11 mouse cellular contexts compared by ENCODE assay signal in genomic region chr11:70079928-70080327, GRCm38 (mm10). TPM values are rescaled to one million over a fixed set of nuclear protein-coding genes. Genes with fewer than 3 reads are reported as not detected.
DNase-seq lines count a peak whose midpoint lies in the region; ATAC-seq lines count a peak whose summit lies in the region.
"Had no signal": no experiment of that assay in that cellular context is flagged by ENCODE, and none has a peak within 500 bp of the region (broad histone marks: within the 10 kb centered on the region; RNA-seq: fewer than 3 reads in every experiment).

No protein-coding gene starts in this region.

- DNase-seq in heart, adult 11 months: peak; percentile 95
- DNase-seq in heart, postnatal 25 days (ENCODE audit: low spot score): no peak
- DNase-seq in B cell, adult 2 months: peak; percentile 40 to 45
- DNase-seq in adrenal gland, adult 18-20 months (ENCODE audit: low spot score in 2 of 2): no peak
- no peak for DNase-seq in right cerebral cortex, postnatal 4 days
- DNase-seq: adrenal gland, postnatal 10 days had no signal

- intact Hi-C loops in heart, postnatal 25 days (cut with DNase I): no loop called here

- peak; percentile 61 for ATAC-seq in inflammation-experienced regulatory T-cells, adult 6 months
- peak; percentile 54 for ATAC-seq in megakaryocyte progenitor cell, adult 5-6 weeks (replicated peaks; ENCODE audit: poor library complexity)
- ATAC-seq in erythroid progenitor cell, adult 5-6 weeks (replicated peaks; ENCODE audit: low FRiP score, poor library complexity, severe bottlenecking): no peak
- ATAC-seq: midbrain, embryonic 13.5 days had no signal

RNA-seq across cellular contexts. Expression of gene Asgr2, which starts 12.5 kb away (rescaled TPM):
- not detected for total RNA-seq in heart, postnatal 25 days (2021)
- not detected for polyA plus RNA-seq in inflammation-experienced regulatory T-cells, adult 6 months (2017; shearing (Covaris generic))
- not detected in 2 replicates for total RNA-seq in megakaryocyte progenitor cell, adult 5-6 weeks (2015)
- total RNA-seq in megakaryocyte progenitor cell, adult 5-6 weeks (2017): 0.62 TPM in 1 of 2 replicates, not detected in the other
- not detected in 2 replicates for total RNA-seq in erythroid progenitor cell, adult 5-6 weeks (2015; ENCODE audit: low replicate concordance)
- not detected in 2 replicates for total RNA-seq in erythroid progenitor cell, adult 5-6 weeks (2017; ENCODE audit: low replicate concordance)
- 1 to 10 TPM in 1 of 2 experiments, under 1 TPM in 1; 0.83 to 2.5 TPM for total RNA-seq in adrenal gland, adult 18-20 months (2021)
- polyA plus RNA-seq: limb, embryonic 11.5 days; midbrain, embryonic 13.5 days had no signal

RNA-seq across cellular contexts. Expression of gene Asgr1, which starts 26.0 kb away (rescaled TPM):
- not detected for total RNA-seq in heart, postnatal 25 days (2021)
- polyA plus RNA-seq in inflammation-experienced regulatory T-cells, adult 6 months (2017; shearing (Covaris generic)): not detected
- total RNA-seq in megakaryocyte progenitor cell, adult 5-6 weeks (2015): not detected in 2 replicates
- total RNA-seq in megakaryocyte progenitor cell, adult 5-6 weeks (2017): not detected in 2 replicates
- total RNA-seq in erythroid progenitor cell, adult 5-6 weeks (2015; ENCODE audit: low replicate concordance): not detected in 2 replicates
- not detected in 2 replicates for total RNA-seq in erythroid progenitor cell, adult 5-6 weeks (2017; ENCODE audit: low replicate concordance)
- under 1 TPM in 1 of 2 experiments, not detected in 1; 0.50 TPM for total RNA-seq in adrenal gland, adult 18-20 months (2021)

RNA-seq across cellular contexts. Expression of gene Mgl2, which starts 50.2 kb away (rescaled TPM):
- 1 to 10 TPM; 4.3 to 4.4 TPM for total RNA-seq in heart, postnatal 25 days (2021)
- not detected for polyA plus RNA-seq in inflammation-experienced regulatory T-cells, adult 6 months (2017; shearing (Covaris generic))
- 25.7 and 30.7 TPM in 2 replicates for total RNA-seq in megakaryocyte progenitor cell, adult 5-6 weeks (2015)
- total RNA-seq in megakaryocyte progenitor cell, adult 5-6 weeks (2017): 29.3 and 36.6 TPM in 2 replicates
- total RNA-seq in erythroid progenitor cell, adult 5-6 weeks (2015; ENCODE audit: low replicate concordance): 4.2 and 5.0 TPM in 2 replicates
- total RNA-seq in erythroid progenitor cell, adult 5-6 weeks (2017; ENCODE audit: low replicate concordance): 8.0 and 12.5 TPM in 2 replicates
- 1 to 10 TPM; 3.8 to 9.2 TPM for total RNA-seq in adrenal gland, adult 18-20 months (2021)
- polyA plus RNA-seq: limb, embryonic 11.5 days had no signal

Comparison
In these comparisons a context has a peak if more than half of its experiments do, and no peak if none do; other contexts are left out.
1. DNase-seq: peak in heart, adult 11 months (single experiment) and B cell, adult 2 months (2 of 2); none in heart, postnatal 25 days (single experiment), adrenal gland, adult 18-20 months (0 of 2) and right cerebral cortex, postnatal 4 days (single experiment).